ENCODE assay signal across 10 mouse cellular contexts in the genomic region with DNA sequence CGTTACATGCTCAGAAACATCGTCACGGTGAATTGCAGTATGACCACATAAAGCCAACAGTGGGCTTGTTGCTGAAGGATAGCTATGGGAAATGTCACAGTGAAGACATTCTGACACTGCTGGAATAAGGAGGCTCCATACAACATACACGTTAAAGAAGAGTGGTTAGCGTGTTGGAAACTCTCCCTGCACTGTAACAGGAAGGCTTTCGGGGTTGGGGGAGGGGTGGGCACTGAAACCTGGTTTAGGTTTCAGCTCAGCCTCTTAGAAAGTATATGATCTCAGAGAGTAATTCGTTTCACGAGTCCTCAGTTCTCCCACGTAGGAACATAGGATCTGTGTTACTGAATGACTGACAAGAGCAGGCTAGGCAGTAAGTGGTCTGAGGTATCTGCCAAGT.
"Had no signal": no experiment of that assay in that cellular context is flagged by ENCODE, and none has a peak within 500 bp of the region (broad histone marks: within the 10 kb centered on the region; RNA-seq: fewer than 3 reads in every experiment).

No protein-coding gene starts in this region.

- H3K9me3 ChIP-seq: liver, embryonic 13.5 days; lung, embryonic 15.5 days; megakaryocyte, embryonic 14.5 days; midbrain, embryonic 12.5 days had no signal

- H3K27ac ChIP-seq: left cerebral cortex, adult 2 months; liver, embryonic 13.5 days; lung, embryonic 15.5 days; macrophage; midbrain, embryonic 12.5 days; stomach, postnatal 0 days had no signal

- ATAC-seq: liver, postnatal 0 days; midbrain, embryonic 16.5 days had no signal

- H3K4me3 ChIP-seq: left cerebral cortex, adult 2 months; liver, embryonic 13.5 days; lung, embryonic 15.5 days; megakaryocyte, embryonic 14.5 days; midbrain, embryonic 12.5 days had no signal

- H3K36me3 ChIP-seq: liver, embryonic 13.5 days; lung, embryonic 15.5 days; midbrain, embryonic 12.5 days had no signal

- H3K27me3 ChIP-seq: liver, embryonic 13.5 days; lung, embryonic 15.5 days; megakaryocyte, embryonic 14.5 days; midbrain, embryonic 12.5 days had no signal

- H3K4me1 ChIP-seq: liver, embryonic 13.5 days had no signal

- H3K9ac ChIP-seq: liver, embryonic 13.5 days; liver, postnatal 0 days; lung, embryonic 15.5 days; midbrain, embryonic 12.5 days had no signal

- H3K4me2 ChIP-seq: liver, embryonic 13.5 days; lung, embryonic 15.5 days; midbrain, embryonic 12.5 days had no signal

- DNase-seq: liver, embryonic 13.5 days; liver, postnatal 0 days; thymus, postnatal 36 days had no signal
